Mouse (Mus musculus) ES-Bruce4 (cell line): ENCODE measurements around the gene Lrr1. TPM values are rescaled to one million over a fixed set of nuclear protein-coding genes. Genes with fewer than 3 reads are reported as not detected.

ENCODE experiments used
- H3K27ac ChIP-seq: 2 replicates; pipeline ENCODE4 v1.5.1; 2012; ENCODE audit warnings: low read length, inconsistent platforms; ENCODE audit not compliant: insufficient read depth
- H3K27me3 ChIP-seq: 2 replicates; pipeline ENCODE4 v1.6.1; 2012; ENCODE audit warnings: mild to moderate bottlenecking, low read length, inconsistent platforms; ENCODE audit not compliant: control insufficient read depth, poor library complexity, insufficient read depth, severe bottlenecking
- H3K36me3 ChIP-seq: 2 replicates; pipeline ENCODE4 v1.6.1; 2012; ENCODE audit warnings: inconsistent platforms, mild to moderate bottlenecking, low read length, moderate library complexity; ENCODE audit not compliant: control insufficient read depth, poor library complexity, insufficient read depth, severe bottlenecking
- H3K4me1 ChIP-seq: one replicate; pipeline ENCODE4 v1.8.1; 2011; ENCODE audit warnings: low read length; ENCODE audit not compliant: control insufficient read depth, insufficient read depth
- H3K4me3 ChIP-seq: 2 replicates; pipeline ENCODE4 v1.5.1; 2011; ENCODE audit warnings: low read depth, mild to moderate bottlenecking, low read length
- H3K9ac ChIP-seq: 2 replicates; pipeline ENCODE4 v1.6.1; 2012; ENCODE audit warnings: low read depth, mild to moderate bottlenecking, inconsistent platforms; ENCODE audit not compliant: poor library complexity, severe bottlenecking
- H3K9me3 ChIP-seq: replicated peaks from 2 replicates; pipeline ENCODE4 v1.6.1; 2012; ENCODE audit warnings: mild to moderate bottlenecking, low read length, inconsistent platforms; ENCODE audit not compliant: control insufficient read depth, poor library complexity, insufficient read depth, severe bottlenecking
- CTCF ChIP-seq: IDR thresholded peaks from one replicate; pipeline ENCODE4 v1.8.1; 2011; ENCODE audit warnings: low read depth, low read length
- EP300 ChIP-seq: IDR thresholded peaks from 2 replicates; pipeline ENCODE4 v1.6.1; 2011; ENCODE audit warnings: low read depth, low read length; ENCODE audit not compliant: insufficient read depth
- POLR2A ChIP-seq: IDR thresholded peaks from one replicate; pipeline ENCODE4 v1.8.1; 2011; ENCODE audit warnings: low read length; ENCODE audit not compliant: insufficient read depth
- polyA plus RNA-seq: library from polyadenylated mRNA; stranded (reverse); fragments of >200 nt; gene quantifications from 2 replicates; pipeline ENCODE4 v1.2.4, GENCODE M21; 2011; ENCODE audit warnings: low read depth; ENCODE audit not compliant: missing spikeins, insufficient read depth, insufficient read length

Lrr1 gene
- 7.5 and 10.3 TPM in 2 replicates for polyA plus RNA-seq

DNA sequence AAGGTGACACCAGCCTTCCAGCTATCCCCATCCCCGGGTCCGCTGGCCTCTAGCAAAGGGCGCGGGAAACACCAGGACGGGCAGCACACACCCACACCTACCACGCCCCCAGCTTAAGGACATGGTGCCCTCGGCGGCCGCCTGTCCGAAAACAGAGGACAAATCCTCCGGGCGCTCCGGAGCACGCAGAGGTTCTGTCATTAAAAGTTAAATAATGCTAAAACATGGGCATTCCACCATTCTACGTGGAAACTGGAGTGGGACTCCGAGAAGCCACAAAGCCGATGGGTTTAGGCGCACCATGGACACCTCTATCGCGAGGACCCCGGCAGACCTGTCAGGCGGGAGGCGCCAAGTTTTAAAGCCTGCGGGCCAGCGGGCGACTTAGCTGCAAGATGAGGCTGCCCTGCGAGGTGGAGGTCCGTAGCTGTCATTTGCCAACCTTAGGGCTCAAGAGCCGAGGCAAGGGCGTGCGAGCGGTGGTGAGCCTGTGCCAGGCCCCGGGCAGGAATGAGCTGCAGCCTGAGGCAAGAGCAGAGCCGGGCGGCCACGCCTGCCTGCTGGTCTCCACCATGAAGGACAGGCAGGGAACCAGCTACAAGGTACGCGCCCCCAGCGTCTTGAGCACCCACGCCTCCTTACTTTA is at the start of gene Lrr1:
Gene Lrr1 (plus strand): TSS at position 354 of the 646 bp plus-strand sequence.
- peaks cover 2% of the 10 kb centered on the region for H3K4me1 ChIP-seq
- H3K36me3 ChIP-seq, result no peaks in the 10 kb centered on the region
- TF ChIP-seq EP300 (0 out of 2 replicates have a peak, but pooled peaks have one; percentile 14), CTCF (no peak), POLR2A (peak; percentile 62)
- H3K9ac ChIP-seq, result peak within 1 kb of the TSS; percentile 62
- peak within 1 kb of the TSS; percentile 86 for H3K4me3 ChIP-seq
- H3K27ac ChIP-seq, result no peak within 1 kb of the TSS
- H3K27me3 ChIP-seq, result no peaks in the 10 kb centered on the region
- H3K9me3 ChIP-seq, result no peaks in the 10 kb centered on the region

DNA sequence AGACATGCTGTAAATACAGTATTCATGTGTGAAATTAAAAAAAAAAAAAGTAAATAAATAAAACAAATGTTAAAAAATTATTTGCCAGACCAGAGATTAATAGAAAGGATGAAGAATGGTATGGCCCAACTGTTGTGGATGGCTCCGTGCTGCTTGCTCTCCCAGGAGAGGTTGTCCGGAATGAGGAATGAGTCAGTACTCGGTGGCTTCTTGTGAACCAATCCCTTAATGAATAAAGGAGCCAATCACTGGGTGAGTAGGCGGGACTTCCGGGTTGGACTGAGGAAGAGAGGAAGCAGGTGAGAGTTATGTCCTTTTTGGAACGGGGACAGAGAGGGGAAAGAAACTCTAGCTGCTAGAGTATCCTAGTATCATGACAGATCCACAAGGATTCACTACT is 48.7 kb upstream of the Lrr1 start:
- Histone ChIP-seq H3K4me1 (no peaks in the 10 kb centered on the region), H3K36me3 (no peaks in the 10 kb centered on the region), H3K27me3 (no peaks in the 10 kb centered on the region; the same call in 1 of the 2 replicates), H3K27ac (no peak overlapping the region), H3K9ac (no peak overlapping the region), H3K4me3 (no peak overlapping the region), H3K9me3 (no peaks in the 10 kb centered on the region)
- no peak for TF ChIP-seq EP300
- TF ChIP-seq POLR2A, result no peak
- TF ChIP-seq CTCF, result no peak

DNA sequence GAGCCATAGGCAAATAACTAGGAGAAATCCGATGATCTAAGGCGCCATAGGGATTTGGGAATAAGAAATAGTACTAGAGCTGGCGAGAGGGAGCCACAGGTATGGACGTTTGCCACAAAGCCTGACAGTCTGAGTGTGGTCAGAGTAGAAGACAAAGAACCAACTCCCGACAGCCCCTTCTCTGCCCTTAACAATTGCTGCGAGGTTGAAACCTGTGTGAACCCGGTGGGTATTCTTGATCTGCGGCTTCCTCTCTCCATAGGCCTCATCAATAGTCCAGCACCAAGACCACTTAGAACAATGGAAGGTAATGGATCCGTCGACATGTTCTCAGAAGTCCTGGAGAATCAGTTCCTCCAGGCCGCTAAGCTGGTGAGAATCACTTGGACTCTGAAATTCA is 45.8 kb upstream of the Lrr1 start:
- no peaks in the 10 kb centered on the region; the same call in 1 of the 2 replicates for H3K27me3 ChIP-seq
- H3K4me1 ChIP-seq, result no peaks in the 10 kb centered on the region
- no peaks in the 10 kb centered on the region for H3K9me3 ChIP-seq
- H3K9ac ChIP-seq, result no peak overlapping the region
- H3K4me3 ChIP-seq, result no peak overlapping the region
- no peak for TF ChIP-seq POLR2A
- TF ChIP-seq EP300, result no peak
- TF ChIP-seq CTCF, result no peak
- H3K27ac ChIP-seq, result no peak overlapping the region
- no peaks in the 10 kb centered on the region for H3K36me3 ChIP-seq

DNA sequence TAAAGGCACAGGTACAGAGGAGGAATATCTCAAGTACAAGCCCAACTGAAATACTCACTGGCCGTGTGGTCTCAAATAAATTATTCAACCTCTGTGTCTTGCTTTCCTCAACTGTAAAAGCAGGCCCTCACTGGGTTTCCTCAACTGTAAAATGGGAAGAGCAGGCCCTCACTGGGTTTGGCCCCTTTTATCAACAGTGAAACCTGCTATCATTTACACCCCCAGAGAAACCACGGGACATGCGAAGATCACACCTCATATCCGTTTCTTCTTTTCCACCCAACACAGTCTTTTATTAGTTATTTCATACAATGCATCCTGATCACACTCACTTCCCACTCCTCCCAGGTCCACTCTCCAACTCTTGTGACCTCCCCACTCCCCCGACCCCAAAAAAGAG is 43.5 kb upstream of the Lrr1 start:
- Histone ChIP-seq H3K27ac (no peak overlapping the region), H3K4me3 (no peak overlapping the region), H3K27me3 (no peaks in the 10 kb centered on the region), H3K9me3 (no peaks in the 10 kb centered on the region), H3K4me1 (no peaks in the 10 kb centered on the region), H3K9ac (no peak overlapping the region), H3K36me3 (no peaks in the 10 kb centered on the region)
- no peak for TF ChIP-seq EP300

DNA sequence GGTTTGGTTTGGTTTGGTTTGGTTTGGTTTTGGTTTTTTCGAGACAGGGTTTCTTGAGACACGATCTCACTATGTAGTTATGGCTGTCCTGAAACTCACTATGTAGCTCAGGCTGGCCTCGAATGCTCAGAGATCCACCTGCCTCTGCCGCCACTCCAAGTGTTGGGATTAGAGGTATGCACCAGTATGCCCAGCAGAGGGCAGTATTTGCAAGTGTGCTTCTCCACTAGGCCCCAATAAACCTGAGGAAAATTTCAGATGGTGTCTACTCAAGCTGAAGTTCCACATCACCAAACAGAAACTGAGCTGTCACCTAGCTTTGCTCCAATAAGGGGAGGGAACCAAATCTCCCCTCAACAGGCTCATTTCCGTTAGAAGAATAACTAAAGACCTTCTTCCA is 41.4 kb upstream of the Lrr1 start:
- Histone ChIP-seq H3K27ac (no peak overlapping the region), H3K36me3 (no peaks in the 10 kb centered on the region), H3K9ac (no peak overlapping the region), H3K4me3 (no peak overlapping the region), H3K27me3 (no peaks in the 10 kb centered on the region), H3K9me3 (no peaks in the 10 kb centered on the region), H3K4me1 (no peaks in the 10 kb centered on the region)
- no peak for TF ChIP-seq POLR2A
- TF ChIP-seq CTCF, result peak; percentile 73
- no peak for TF ChIP-seq EP300

DNA sequence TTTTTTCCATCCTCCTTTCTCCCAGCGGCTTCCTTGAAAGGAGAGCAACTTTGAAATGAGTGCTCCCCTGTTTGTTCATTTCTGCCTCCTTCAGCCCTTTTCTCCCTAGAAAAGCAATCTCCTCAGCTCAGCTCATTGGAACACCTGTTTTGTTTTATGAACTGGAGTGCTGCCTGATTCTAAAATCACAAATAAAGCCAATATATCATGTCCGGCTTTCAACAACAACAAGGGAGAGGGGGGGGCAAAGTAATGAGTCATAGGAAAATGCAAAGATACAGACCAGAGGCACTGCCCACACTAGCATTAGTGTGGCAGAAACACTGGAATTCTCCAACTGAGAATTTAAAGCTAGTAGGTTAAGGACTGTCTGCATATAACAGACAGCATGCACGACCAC is 41.0 kb upstream of the Lrr1 start:
- H3K9ac ChIP-seq, result no peak overlapping the region
- no peaks in the 10 kb centered on the region for H3K36me3 ChIP-seq
- no peaks in the 10 kb centered on the region for H3K27me3 ChIP-seq
- no peak for TF ChIP-seq EP300
- TF ChIP-seq POLR2A, result no peak
- no peaks in the 10 kb centered on the region for H3K4me1 ChIP-seq
- no peaks in the 10 kb centered on the region for H3K9me3 ChIP-seq
- H3K4me3 ChIP-seq, result no peak overlapping the region
- no peak overlapping the region for H3K27ac ChIP-seq
